Mouse (Mus musculus) cerebellum, adult 9-11 months (tissue): ENCODE measurements around the gene Dgkg.
A peak's percentile ranks its signal among the peaks of the same experiment; 100 is the strongest.

Experiments used
- DNase-seq: peaks from one replicate; pipeline ENCODE4 v3.0.0; 2022

Dgkg gene

DNA sequence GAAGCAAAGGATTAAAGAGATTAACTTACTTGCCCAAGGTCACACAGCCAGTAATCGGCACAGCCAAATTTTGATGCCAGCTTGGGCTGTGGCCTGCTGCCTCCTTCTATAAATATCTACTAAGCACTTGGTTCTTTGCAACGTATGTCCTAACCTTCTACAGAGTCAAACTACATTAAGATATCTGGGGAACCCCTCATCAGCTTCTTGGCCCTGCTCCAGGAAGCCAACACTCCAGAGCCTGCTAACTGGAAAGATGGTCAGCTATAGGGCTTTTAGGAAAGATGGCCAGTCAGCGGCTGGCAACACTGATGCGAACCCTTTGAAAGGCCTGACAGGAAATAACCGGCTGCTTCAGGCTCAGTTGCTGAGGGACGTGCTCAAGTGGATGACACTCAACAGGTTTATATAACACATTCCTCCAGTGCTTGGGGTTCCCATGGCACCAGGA, 114.3 kb downstream of the Dgkg start:
- no peak for DNase-seq

DNA sequence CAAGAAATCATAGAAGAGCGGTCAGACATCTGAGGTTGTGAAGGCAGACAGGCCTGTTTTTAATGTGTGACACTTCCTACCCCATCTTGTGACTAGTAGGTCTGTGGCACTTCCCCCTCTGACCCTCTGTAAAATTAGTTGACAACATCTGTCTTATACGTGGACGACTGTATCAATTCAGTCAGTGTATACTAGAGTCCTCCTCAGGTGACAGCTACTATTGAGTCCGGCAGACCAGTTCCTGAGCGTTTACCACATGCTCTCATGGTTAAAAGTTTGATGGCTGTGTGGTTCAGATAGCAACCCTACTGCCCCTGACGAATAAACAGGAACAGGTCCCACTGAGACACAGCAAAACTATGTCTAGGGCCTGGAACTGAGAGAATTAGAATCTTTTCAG, 117.7 kb downstream of the Dgkg start:
- no peak for DNase-seq

- DNase-seq: no peak
Measured at GRCm38 (mm10) chr16:22536581-22537160, 120.3 kb downstream of the Dgkg start.

GRCm38 (mm10) chr16:22533087-22533486, 123.9 kb downstream of the Dgkg start:
- DNase-seq: no peak

DNA sequence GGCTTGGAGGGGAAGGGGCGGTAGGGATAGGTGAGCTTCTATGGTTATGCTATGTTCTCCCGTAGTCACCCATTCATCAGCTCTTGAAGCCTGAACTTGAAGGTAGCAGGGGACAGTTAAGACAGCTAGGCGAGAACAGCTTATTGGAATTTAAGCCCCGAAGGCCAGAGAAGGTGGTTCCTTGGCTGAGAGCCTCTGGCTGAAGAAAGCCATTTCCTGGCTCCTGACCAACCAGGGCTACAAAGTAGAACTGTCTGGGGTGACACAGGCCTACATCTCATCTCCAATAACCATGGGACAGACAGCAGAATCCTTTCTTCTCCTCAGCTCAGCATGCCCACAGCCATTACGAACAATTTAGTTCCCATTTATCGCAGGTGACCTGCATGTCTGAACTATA, 125.2 kb downstream of the Dgkg start:
- no peak for DNase-seq

GRCm38 (mm10) chr16:22531041-22531440, 126.0 kb downstream of the Dgkg start:
- no peak for DNase-seq

- peak; percentile 76 for DNase-seq
Measured at GRCm38 (mm10) chr16:22527499-22527939, 129.5 kb downstream of the Dgkg start.

DNA sequence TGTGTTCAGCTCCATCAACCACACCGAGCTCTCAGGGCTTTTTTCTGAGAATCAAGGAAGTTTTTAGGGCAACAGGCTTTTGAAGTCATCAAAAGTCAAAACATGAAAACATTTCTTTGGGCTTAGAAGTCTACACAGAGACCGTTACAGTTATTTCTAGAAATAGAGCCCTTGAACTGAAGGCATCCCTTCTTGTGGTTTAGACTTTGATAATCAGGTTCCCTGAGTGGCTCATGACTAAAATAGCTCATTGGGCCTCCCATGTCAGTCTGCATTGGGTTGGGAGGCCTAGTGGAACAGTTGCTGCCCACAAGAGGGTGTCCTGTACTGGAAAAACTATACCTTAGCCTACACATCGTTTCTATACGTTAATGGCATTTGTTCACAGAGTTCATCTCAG, 130.6 kb downstream of the Dgkg start:
- DNase-seq: no peak

- peak; percentile 45 for DNase-seq
Measured at GRCm38 (mm10) chr16:22517431-22518384, 139.3 kb downstream of the Dgkg start.

DNA sequence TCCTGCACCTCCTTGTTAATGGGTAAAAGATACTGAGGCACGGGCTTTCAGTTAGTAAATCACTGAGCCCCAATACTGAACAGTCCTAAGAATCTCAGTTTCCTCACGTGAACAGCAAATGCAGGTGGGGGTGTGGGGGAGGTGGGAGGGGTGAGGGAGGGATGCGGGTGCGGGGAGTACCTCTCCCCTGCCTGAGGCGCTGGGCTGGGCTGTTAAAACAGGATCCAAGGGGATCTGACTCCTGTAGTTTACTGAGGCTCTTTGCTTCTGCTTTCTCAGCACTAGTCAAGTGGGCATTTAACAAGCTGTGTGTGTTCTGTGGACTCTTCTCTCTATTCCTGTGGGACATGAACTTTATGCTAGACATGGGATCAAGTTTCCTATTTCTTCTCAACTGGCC, 141.5 kb downstream of the Dgkg start:
- no peak for DNase-seq

GRCm38 (mm10) chr16:22510861-22511637, 146.0 kb downstream of the Dgkg start:
- DNase-seq: no peak

DNA sequence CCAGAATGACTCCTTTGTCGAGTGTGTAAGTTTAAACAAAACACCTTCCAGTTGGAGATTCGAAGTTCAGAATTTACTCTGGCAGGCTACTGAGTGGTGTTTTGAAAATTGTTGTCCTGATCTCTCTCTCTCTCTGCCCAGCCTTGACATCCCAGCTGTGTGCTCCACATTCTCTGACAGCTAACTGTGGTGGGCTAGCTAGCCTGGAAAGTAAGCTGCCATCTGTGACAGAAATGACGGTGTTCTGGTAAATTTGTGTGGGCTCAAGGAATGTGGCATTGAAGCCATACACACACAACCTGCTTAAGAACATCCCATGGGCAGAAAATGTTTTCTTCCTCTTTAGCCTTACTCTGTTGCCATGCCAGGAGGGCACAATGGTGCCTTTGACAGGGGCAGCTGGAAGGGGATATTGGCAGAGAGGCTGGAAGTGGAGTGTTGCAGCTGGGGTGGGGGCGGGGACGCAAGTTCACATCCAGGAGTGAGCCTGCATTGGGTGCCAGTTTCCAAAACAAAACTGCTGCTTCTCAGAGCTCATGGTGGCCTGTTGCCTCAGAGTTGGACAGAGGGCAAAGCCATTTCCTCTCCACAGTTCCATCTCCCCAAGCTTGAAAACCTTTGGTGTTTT, 148.0 kb downstream of the Dgkg start:
- no peak for DNase-seq

DNA sequence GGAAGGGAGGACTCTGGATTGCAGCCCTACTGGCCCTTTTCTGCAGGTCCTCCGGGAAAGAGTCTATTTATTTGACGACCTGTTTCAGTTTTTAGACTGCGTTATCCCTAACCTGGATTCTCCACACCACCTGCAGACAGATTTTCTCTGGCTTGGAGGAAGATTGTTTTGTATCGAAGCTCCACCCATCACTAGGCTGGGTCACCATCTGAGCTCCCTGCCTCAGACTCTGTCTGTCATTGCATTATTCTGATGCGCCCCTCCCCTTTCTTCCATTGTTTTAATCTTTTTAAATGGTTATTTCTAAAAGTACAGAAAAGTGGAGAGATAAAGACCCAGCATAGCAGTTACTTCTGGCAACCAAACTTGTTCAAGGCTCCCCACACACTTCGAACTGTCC, 151.4 kb downstream of the Dgkg start:
- no peak for DNase-seq

DNA sequence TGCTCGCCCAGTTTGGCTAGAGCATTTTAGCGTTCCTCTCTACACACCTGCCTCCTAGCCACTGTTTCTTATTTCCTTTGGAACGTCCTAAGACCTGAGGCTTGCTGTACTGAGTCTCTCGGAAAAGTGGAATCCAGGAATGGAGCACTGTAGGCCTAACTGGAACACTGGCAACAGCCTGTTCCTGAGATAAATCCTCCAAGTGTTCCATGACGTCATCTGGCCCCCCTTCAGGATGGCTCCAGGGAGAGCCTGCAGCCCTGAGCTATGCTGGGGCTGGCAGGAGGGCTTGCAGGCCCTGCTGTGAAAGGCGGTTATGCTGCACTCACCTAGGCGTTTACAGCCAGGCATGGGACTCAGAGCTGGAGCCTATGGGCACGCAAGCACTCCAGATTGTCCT, 152.2 kb downstream of the Dgkg start:
- peak; percentile 46 for DNase-seq

- no peak for DNase-seq
Measured at GRCm38 (mm10) chr16:22504049-22504448, 153.0 kb downstream of the Dgkg start.

- DNase-seq: no peak
Measured at GRCm38 (mm10) chr16:22503467-22503866, 153.6 kb downstream of the Dgkg start.

DNA sequence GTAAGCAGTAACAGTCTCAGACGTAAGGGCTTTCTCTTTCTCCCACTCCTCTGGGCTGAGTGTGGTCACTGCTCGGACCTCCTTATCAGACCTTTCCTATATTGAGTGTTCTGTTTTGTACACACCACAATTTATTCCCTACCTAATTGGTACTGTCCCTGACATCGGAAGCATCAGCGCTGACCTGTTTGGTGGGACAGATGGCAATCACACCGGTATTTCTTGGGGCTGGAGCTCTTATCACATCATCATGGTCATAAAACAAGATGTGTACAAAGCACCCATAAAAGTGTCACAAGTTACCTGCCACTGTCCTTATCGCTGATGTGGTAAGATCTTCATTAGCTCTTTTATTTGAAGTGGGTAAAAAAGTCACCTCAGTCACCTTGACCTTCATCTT, 155.2 kb downstream of the Dgkg start:
- DNase-seq: no peak

DNA sequence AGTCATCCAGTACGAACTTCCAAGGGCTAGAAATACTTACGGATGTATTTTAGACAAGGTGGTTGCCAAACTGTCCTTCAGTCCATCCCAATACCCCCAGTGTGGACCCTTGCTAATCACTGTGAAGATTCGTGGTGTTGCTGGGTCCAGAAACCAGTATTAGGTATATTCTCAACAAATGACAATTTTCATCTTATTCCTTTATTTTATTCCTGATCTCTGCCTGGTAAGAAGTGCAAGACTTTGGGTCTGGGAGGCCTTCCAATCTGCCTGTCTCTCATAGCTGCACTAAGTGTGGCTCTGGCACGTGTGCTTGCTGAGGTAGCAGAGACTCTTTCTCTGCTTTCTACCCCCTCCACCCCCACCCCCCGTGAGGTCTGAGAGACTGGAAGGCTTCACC, 156.5 kb downstream of the Dgkg start:
- no peak for DNase-seq

DNA sequence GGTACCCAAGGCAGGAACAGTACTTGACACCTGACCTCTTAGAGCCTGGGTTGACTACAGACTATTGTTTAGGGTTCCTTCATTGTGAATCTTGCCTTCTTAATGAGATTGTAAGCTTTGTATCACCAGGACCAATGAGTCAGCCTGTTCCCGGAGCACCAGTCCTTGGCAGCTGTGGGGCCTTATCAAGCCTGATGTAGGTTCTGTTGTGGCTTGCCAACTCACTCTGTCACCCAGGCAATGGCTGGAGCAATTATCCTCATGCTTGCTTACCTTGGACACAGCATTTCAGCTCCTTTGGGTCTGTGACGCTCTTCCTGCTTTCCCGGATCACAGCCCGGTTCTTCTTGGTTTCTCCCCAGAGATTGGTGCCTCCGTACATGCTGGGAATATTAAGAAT, 157.1 kb downstream of the Dgkg start:
- no peak for DNase-seq

GRCm38 (mm10) chr16:22499447-22499846, 157.6 kb downstream of the Dgkg start:
- DNase-seq: no peak

GRCm38 (mm10) chr16:22497976-22498375, 159.0 kb downstream of the Dgkg start:
- DNase-seq: no peak

GRCm38 (mm10) chr16:22495259-22495658, 161.8 kb downstream of the Dgkg start:
- DNase-seq: no peak

DNA sequence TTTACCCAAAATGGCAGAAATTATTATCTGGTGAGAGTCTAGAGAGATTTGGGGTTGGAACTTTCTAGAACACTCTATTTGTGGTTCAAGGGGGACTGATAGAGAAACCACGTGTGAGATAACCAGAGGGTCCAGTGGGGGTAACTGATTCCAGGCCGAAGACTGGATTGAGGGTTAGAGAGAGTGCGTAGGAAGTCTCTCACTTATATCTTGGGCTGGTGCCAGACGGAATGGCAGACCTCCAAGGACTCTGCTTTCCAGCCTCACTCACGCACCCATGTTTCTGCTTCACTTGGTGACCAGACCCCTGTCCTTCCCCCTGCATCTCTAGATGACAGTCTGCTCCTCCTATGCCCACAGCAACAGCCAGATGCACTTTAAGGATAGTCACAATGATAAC, 162.2 kb downstream of the Dgkg start:
- no peak for DNase-seq
